Mouse (Mus musculus): ENCODE data around the gene Erich6.

DNA sequence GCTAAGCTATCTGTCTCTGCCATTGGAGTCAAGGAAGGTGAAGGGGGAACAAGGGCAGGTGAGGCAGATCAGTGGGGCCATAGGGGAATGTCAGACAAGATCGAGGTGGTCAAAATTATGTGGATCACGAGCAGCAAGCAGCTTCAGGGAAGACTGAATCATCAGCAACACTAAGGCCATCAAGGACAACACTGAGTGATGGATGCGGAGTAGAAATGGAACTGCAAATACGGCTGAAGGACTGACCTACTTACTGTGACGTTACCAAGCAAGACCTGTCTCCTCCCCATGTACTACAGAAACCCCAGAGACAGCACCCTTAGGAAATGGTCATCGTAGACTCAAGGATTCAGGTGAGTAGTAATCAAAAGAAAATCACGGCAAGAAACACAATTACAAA, 46.3 kb upstream of the Erich6 start:
- TF ChIP-seq POLR2A (IDR thresholded peaks at IDR 0.05; ENCODE audit: extremely low read depth, insufficient read depth, low read length) (no peak), CTCF (IDR thresholded peaks at IDR 0.05; ENCODE audit: extremely low read depth, insufficient read depth, low read length) (no peak)
